Mouse (Mus musculus) spleen, adult 2 months (tissue): ENCODE results near the gene Ano8.

Source experiments
- CTCF ChIP-seq: fragments of 200-500 bp; IDR thresholded peaks from 2 replicates; pipeline ENCODE4 v1.5.1; 2011; ENCODE audit warnings: mild to moderate bottlenecking, inconsistent platforms; ENCODE audit not compliant: insufficient read depth, insufficient read length, insufficient replicate concordance; ENCODE audit errors: extremely low read depth
- POLR2A ChIP-seq: fragments of 200-500 bp; IDR thresholded peaks from 2 replicates; pipeline ENCODE4 v1.6.1; 2011; ENCODE audit warnings: low read depth, low read length, inconsistent platforms

DNA sequence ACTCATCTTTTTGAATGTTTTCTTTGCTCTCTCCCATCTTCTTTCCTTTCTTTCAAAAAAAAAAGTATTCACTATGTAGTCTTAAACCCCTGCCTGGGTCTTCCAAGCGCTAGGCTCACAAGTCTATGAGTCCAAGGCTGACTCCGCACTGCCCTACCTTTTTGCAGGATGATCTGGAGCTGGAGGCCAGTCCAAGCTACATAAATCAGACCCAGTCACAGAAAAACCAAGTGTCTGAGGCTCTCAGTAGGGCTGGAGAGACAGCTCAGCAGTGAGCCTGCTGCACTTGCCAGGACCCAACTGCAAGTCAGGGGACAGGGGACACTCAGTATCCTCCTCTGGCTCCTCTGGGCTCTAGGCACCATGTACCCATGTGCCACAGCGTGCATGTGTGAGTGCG, 18.6 kb upstream of the Ano8 start:
- TF ChIP-seq POLR2A: no peak
- no peak for TF ChIP-seq CTCF
